Comparison of ENCODE assay signal across 22 mouse cellular contexts in genomic region chr1:82893269-82893668, GRCm38 (mm10). TPM values are rescaled to one million over a fixed set of nuclear protein-coding genes. Genes with fewer than 3 reads are reported as not detected.
"Had no signal": no experiment of that assay in that cellular context is flagged by ENCODE, and none has a peak within 500 bp of the region (broad histone marks: within the 10 kb centered on the region; RNA-seq: fewer than 3 reads in every experiment).

No protein-coding gene starts in this region.

- DNase-seq: kidney, postnatal 14 days; lung, adult 2 months; lung, postnatal 36 days; retina, postnatal 1 day; right cerebral cortex, postnatal 4 days; thymus, postnatal 14 days had no signal

- H3K27me3 ChIP-seq: kidney, embryonic 15.5 days; liver, embryonic 15.5 days; midbrain, embryonic 13.5 days; neural tube, embryonic 13.5 days had no signal

- H3K4me1 ChIP-seq: kidney, embryonic 15.5 days; limb, embryonic 10.5 days; liver, embryonic 15.5 days; midbrain, embryonic 13.5 days; neural tube, embryonic 13.5 days had no signal

- H3K4me3 ChIP-seq: kidney, embryonic 15.5 days; left cerebral cortex, adult 2 months; limb, embryonic 10.5 days; liver, embryonic 15.5 days; midbrain, embryonic 13.5 days; neural tube, embryonic 13.5 days had no signal

- H3K4me2 ChIP-seq: kidney, embryonic 15.5 days; liver, embryonic 11.5 days; liver, embryonic 15.5 days; midbrain, embryonic 13.5 days; neural tube, embryonic 13.5 days had no signal

- ATAC-seq: lung, postnatal 0 days; midbrain, embryonic 13.5 days had no signal

- H3K9ac ChIP-seq: kidney, embryonic 15.5 days; liver, embryonic 15.5 days; midbrain, embryonic 13.5 days; neural tube, embryonic 13.5 days had no signal

- H3K9me3 ChIP-seq: kidney, embryonic 15.5 days; limb, embryonic 10.5 days; liver, embryonic 15.5 days; midbrain, embryonic 13.5 days; neural tube, embryonic 13.5 days had no signal

- H3K27ac ChIP-seq: kidney, embryonic 15.5 days; left cerebral cortex, adult 2 months; limb, embryonic 10.5 days; liver, embryonic 15.5 days; midbrain, embryonic 13.5 days; neural tube, embryonic 13.5 days had no signal

RNA-seq across cellular contexts. Expression of gene A030005L19Rik, which starts 19.9 kb away (rescaled TPM):
- total RNA-seq: left cerebral cortex, postnatal 14 days; megakaryocyte progenitor cell, adult 5-6 weeks; monocyte, adult 5-6 weeks had no signal
- polyA plus RNA-seq: liver, embryonic 11.5 days; lung, postnatal 0 days had no signal

RNA-seq across cellular contexts. Expression of gene A030014E15Rik, which starts 31.4 kb away (rescaled TPM):
- total RNA-seq: layer of hippocampus, adult 8-10 months; layer of hippocampus, postnatal 25 days; left cerebral cortex, adult 2 months; left cerebral cortex, postnatal 14 days; monocyte, adult 5-6 weeks had no signal
- polyA plus RNA-seq: kidney, embryonic 15.5 days; large intestine, adult 2 months; limb, embryonic 10.5 days; limb, embryonic 14.5 days; liver, embryonic 11.5 days; liver, embryonic 15.5 days; lung, postnatal 0 days; midbrain, embryonic 13.5 days; neural tube, embryonic 13.5 days; stomach, embryonic 16.5 days had no signal

RNA-seq across cellular contexts. Expression of gene Gm6217, which starts 37.9 kb away (rescaled TPM):
- total RNA-seq: layer of hippocampus, adult 8-10 months; layer of hippocampus, postnatal 25 days; left cerebral cortex, adult 2 months; left cerebral cortex, postnatal 14 days; megakaryocyte progenitor cell, adult 5-6 weeks; monocyte, adult 5-6 weeks had no signal
- polyA plus RNA-seq: kidney, embryonic 15.5 days; large intestine, adult 2 months; limb, embryonic 10.5 days; liver, embryonic 11.5 days; liver, embryonic 15.5 days; lung, adult 2 months; lung, postnatal 0 days; midbrain, embryonic 13.5 days; neural tube, embryonic 13.5 days; stomach, embryonic 16.5 days had no signal

RNA-seq across cellular contexts. Expression of gene A030003K21Rik, which starts 49.9 kb away (rescaled TPM):
- total RNA-seq: layer of hippocampus, adult 8-10 months; layer of hippocampus, postnatal 25 days; left cerebral cortex, adult 2 months; left cerebral cortex, postnatal 14 days; megakaryocyte progenitor cell, adult 5-6 weeks; monocyte, adult 5-6 weeks had no signal
- polyA plus RNA-seq: kidney, embryonic 15.5 days; large intestine, adult 2 months; limb, embryonic 10.5 days; liver, embryonic 11.5 days; liver, embryonic 15.5 days; lung, adult 2 months; lung, postnatal 0 days; midbrain, embryonic 13.5 days; neural tube, embryonic 13.5 days; stomach, embryonic 16.5 days had no signal
